Mouse (Mus musculus) forebrain, embryonic 15.5 days (tissue): ENCODE measurements around the gene Rfx7. TPM values are rescaled to one million over a fixed set of nuclear protein-coding genes. Genes with fewer than 3 reads are reported as not detected.

Experiments
- ATAC-seq: fragments of 200-750 bp; cut with Nextera tagmentation; replicated peaks from 2 replicates; pipeline ENCODE4 v1.8.0; 2017; ENCODE audit warnings: mild to moderate bottlenecking, moderate TSS enrichment, moderate library complexity
- H3K27ac ChIP-seq: fragments of 300-500 bp; sonication (generic); replicated peaks from 2 replicates; pipeline ENCODE4 v1.5.1; 2015; ENCODE audit warnings: mild to moderate bottlenecking, inconsistent platforms
- H3K27me3 ChIP-seq: fragments of 300-500 bp; sonication (generic); 2 replicates; pipeline ENCODE4 v1.6.1; 2015; ENCODE audit warnings: inconsistent platforms
- H3K36me3 ChIP-seq: fragments of 300-500 bp; sonication (generic); 2 replicates; pipeline ENCODE4 v1.6.1; 2015; ENCODE audit warnings: mild to moderate bottlenecking, inconsistent platforms
- H3K4me1 ChIP-seq: fragments of 300-500 bp; sonication (generic); 2 replicates; pipeline ENCODE4 v1.6.1; 2015; ENCODE audit warnings: inconsistent platforms
- H3K4me2 ChIP-seq: fragments of 300-500 bp; sonication (generic); replicated peaks from 2 replicates; pipeline ENCODE4 v1.6.1; 2015; ENCODE audit warnings: mild to moderate bottlenecking, inconsistent platforms
- H3K4me3 ChIP-seq: fragments of 300-500 bp; sonication (generic); 2 replicates; pipeline ENCODE4 v1.5.1; 2015; ENCODE audit warnings: mild to moderate bottlenecking, inconsistent platforms
- H3K9ac ChIP-seq: fragments of 300-500 bp; sonication (generic); replicated peaks from 2 replicates; pipeline ENCODE4 v1.6.1; 2015; ENCODE audit warnings: mild to moderate bottlenecking, inconsistent platforms
- H3K9me3 ChIP-seq: fragments of 300-500 bp; sonication (generic); 2 replicates; pipeline ENCODE4 v1.6.1; 2016; ENCODE audit warnings: inconsistent platforms
- WGBS: fragments of 180-500 bp; shearing (Covaris S2); methylation state at CpG from one replicate; pipeline ENCODE4 v1.1.7; 2015; ENCODE audit warnings: mixed read lengths; 5-methylcytosine and 5-hydroxymethylcytosine counted together
- polyA plus RNA-seq: library from polyadenylated mRNA; unstranded; fragments of >200 nt; fragmentation: Nextera tagmentation; extraction: Ambion mirVana; gene quantifications from 2 replicates; pipeline ENCODE4 v1.2.1, GENCODE M21; 2015

Gene Rfx7
- polyA plus RNA-seq, result 16.7 and 16.9 TPM in 2 replicates

GRCm38 (mm10) chr9:72531996-72532380, at the start of gene Rfx7:
TSS of gene Rfx7 (plus strand) at chr9:72532240.
- Histone ChIP-seq H3K9ac (peak within 1 kb of the TSS; percentile 93), H3K4me3 (peak within 1 kb of the TSS; percentile 98), H3K4me1 (peaks cover 19% of the 10 kb centered on the region), H3K27ac (peak within 1 kb of the TSS; percentile 100), H3K4me2 (peak within 1 kb of the TSS; percentile 57), H3K36me3 (no peaks in the 10 kb centered on the region), H3K9me3 (no peaks in the 10 kb centered on the region), H3K27me3 (no peaks in the 10 kb centered on the region)
- WGBS, result 2% methylated on average over 28 of the region's 63 CpGs
- peak; percentile 90 for ATAC-seq

- ATAC-seq, result no peak
- H3K4me3 ChIP-seq, result no peak overlapping the region
- H3K9ac ChIP-seq, result no peak overlapping the region
- H3K4me1 ChIP-seq, result peaks cover 14% of the 10 kb centered on the region
- H3K27ac ChIP-seq, result no peak overlapping the region
- H3K27me3 ChIP-seq, result no peaks in the 10 kb centered on the region
- peaks cover 6% of the 10 kb centered on the region; the same call in 1 of the 2 replicates for H3K36me3 ChIP-seq
- no peaks in the 10 kb centered on the region for H3K9me3 ChIP-seq
- no peak overlapping the region for H3K4me2 ChIP-seq
These were observed 43.5 kb upstream of the Rfx7 start for GRCm38 (mm10) chr9:72488523-72488922.

GRCm38 (mm10) chr9:72489131-72489530, 42.9 kb upstream of the Rfx7 start:
- H3K9ac ChIP-seq, result no peak overlapping the region
- H3K27ac ChIP-seq, result no peak overlapping the region
- ATAC-seq, result no peak
- WGBS, result 91% methylated on average over 5 of the region's 5 CpGs
- H3K4me2 ChIP-seq, result no peak overlapping the region
- peaks cover 14% of the 10 kb centered on the region for H3K4me1 ChIP-seq
- H3K4me3 ChIP-seq, result no peak overlapping the region
- 0 out of 2 replicates have a peak, but pooled peaks cover 2% of the 10 kb centered on the region for H3K36me3 ChIP-seq
- no peaks in the 10 kb centered on the region for H3K27me3 ChIP-seq
- no peaks in the 10 kb centered on the region for H3K9me3 ChIP-seq

- H3K4me1 ChIP-seq, result peaks cover 14% of the 10 kb centered on the region
- under 1% methylated on average over 32 of the region's 32 CpGs for WGBS
- peak overlapping the region; percentile 77 for H3K27ac ChIP-seq
- peak; percentile 97 for ATAC-seq
- H3K9ac ChIP-seq, result peak overlapping the region; percentile 51
- H3K4me2 ChIP-seq, result peak overlapping the region; percentile 63
- H3K27me3 ChIP-seq, result no peaks in the 10 kb centered on the region
- 0 out of 2 replicates have a peak, but pooled peaks cover 2% of the 10 kb centered on the region for H3K36me3 ChIP-seq
- H3K4me3 ChIP-seq, result peak overlapping the region; percentile 74
- no peaks in the 10 kb centered on the region for H3K9me3 ChIP-seq
These were observed 40.4 kb upstream of the Rfx7 start for GRCm38 (mm10) chr9:72491559-72492193.

GRCm38 (mm10) chr9:72492194-72492565, 39.9 kb upstream of the Rfx7 start, which contains the start of gene Tex9:
TSS of gene Tex9 (minus strand) at chr9:72492212.
- Histone ChIP-seq H3K9me3 (no peaks in the 10 kb centered on the region), H3K4me3 (peak within 1 kb of the TSS; percentile 74), H3K27me3 (no peaks in the 10 kb centered on the region), H3K4me1 (peaks cover 14% of the 10 kb centered on the region), H3K4me2 (peak within 1 kb of the TSS; percentile 63), H3K36me3 (0 out of 2 replicates have a peak, but pooled peaks cover 2% of the 10 kb centered on the region), H3K27ac (peak within 1 kb of the TSS; percentile 77), H3K9ac (peak within 1 kb of the TSS; percentile 51)
- peak; percentile 53; the same call in 1 of the 2 replicates for ATAC-seq
- WGBS, result 3% methylated on average over 6 of the region's 6 CpGs

GRCm38 (mm10) chr9:72493465-72493864, 38.6 kb upstream of the Rfx7 start:
- WGBS, result 80% methylated on average over 2 of the region's 2 CpGs
- no peaks in the 10 kb centered on the region for H3K27me3 ChIP-seq
- no peaks in the 10 kb centered on the region for H3K36me3 ChIP-seq
- no peak overlapping the region for H3K9ac ChIP-seq
- no peak for ATAC-seq
- no peak overlapping the region for H3K27ac ChIP-seq
- H3K4me1 ChIP-seq, result peaks cover 14% of the 10 kb centered on the region
- no peaks in the 10 kb centered on the region for H3K9me3 ChIP-seq
- H3K4me2 ChIP-seq, result no peak overlapping the region
- H3K4me3 ChIP-seq, result no peak overlapping the region

GRCm38 (mm10) chr9:72493984-72494685, 37.9 kb upstream of the Rfx7 start:
- no peak for ATAC-seq
- Histone ChIP-seq H3K27me3 (no peaks in the 10 kb centered on the region), H3K9ac (no peak overlapping the region), H3K4me1 (peaks cover 14% of the 10 kb centered on the region), H3K36me3 (no peaks in the 10 kb centered on the region), H3K9me3 (no peaks in the 10 kb centered on the region), H3K4me2 (no peak overlapping the region), H3K27ac (no peak overlapping the region), H3K4me3 (no peak overlapping the region)
- 91% methylated on average over 3 of the region's 3 CpGs for WGBS

- Histone ChIP-seq H3K4me1 (peaks cover 5% of the 10 kb centered on the region; the same call in 1 of the 2 replicates), H3K4me3 (no peak overlapping the region), H3K4me2 (no peak overlapping the region), H3K27ac (peak overlapping the region; percentile 31; the same call in 1 of the 2 replicates), H3K9me3 (no peaks in the 10 kb centered on the region), H3K27me3 (no peaks in the 10 kb centered on the region), H3K9ac (no peak overlapping the region), H3K36me3 (no peaks in the 10 kb centered on the region)
- 48% methylated on average over 2 of the region's 2 CpGs for WGBS
- ATAC-seq, result no peak
These were observed 35.3 kb upstream of the Rfx7 start for GRCm38 (mm10) chr9:72496691-72497090.

GRCm38 (mm10) chr9:72497171-72497570, 34.9 kb upstream of the Rfx7 start:
- Histone ChIP-seq H3K9me3 (no peaks in the 10 kb centered on the region), H3K4me2 (no peak overlapping the region), H3K36me3 (no peaks in the 10 kb centered on the region), H3K4me1 (peaks cover 3% of the 10 kb centered on the region; the same call in 1 of the 2 replicates), H3K4me3 (no peak overlapping the region), H3K27me3 (no peaks in the 10 kb centered on the region), H3K27ac (peak overlapping the region; percentile 72), H3K9ac (no peak overlapping the region)
- ATAC-seq, result no peak
- WGBS, result 31% methylated on average over 3 of the region's 3 CpGs

- H3K4me2 ChIP-seq, result peak overlapping the region; percentile 16
- H3K27me3 ChIP-seq, result no peaks in the 10 kb centered on the region
- H3K36me3 ChIP-seq, result no peaks in the 10 kb centered on the region
- peak overlapping the region; percentile 19 for H3K27ac ChIP-seq
- H3K4me3 ChIP-seq, result no peak overlapping the region
- 20% methylated on average over 11 of the region's 11 CpGs for WGBS
- no peaks in the 10 kb centered on the region for H3K9me3 ChIP-seq
- ATAC-seq, result peak; percentile 79
- H3K4me1 ChIP-seq, result peaks cover 14% of the 10 kb centered on the region
- no peak overlapping the region for H3K9ac ChIP-seq
These were observed 19.6 kb upstream of the Rfx7 start for GRCm38 (mm10) chr9:72512229-72512981.

- H3K27me3 ChIP-seq, result no peaks in the 10 kb centered on the region
- H3K9ac ChIP-seq, result no peak overlapping the region
- no peaks in the 10 kb centered on the region for H3K36me3 ChIP-seq
- H3K27ac ChIP-seq, result no peak overlapping the region
- H3K9me3 ChIP-seq, result no peaks in the 10 kb centered on the region
- no peak overlapping the region for H3K4me3 ChIP-seq
- no peak overlapping the region for H3K4me2 ChIP-seq
- no peak for ATAC-seq
- peaks cover 15% of the 10 kb centered on the region for H3K4me1 ChIP-seq
These were observed 16.7 kb upstream of the Rfx7 start for GRCm38 (mm10) chr9:72515366-72515765.

GRCm38 (mm10) chr9:72519246-72519645, 12.8 kb upstream of the Rfx7 start:
- no peaks in the 10 kb centered on the region for H3K27me3 ChIP-seq
- no peak overlapping the region for H3K27ac ChIP-seq
- H3K4me1 ChIP-seq, result peaks cover 3% of the 10 kb centered on the region; the same call in 1 of the 2 replicates
- H3K4me3 ChIP-seq, result no peak overlapping the region
- H3K4me2 ChIP-seq, result no peak overlapping the region
- H3K9me3 ChIP-seq, result no peaks in the 10 kb centered on the region
- H3K9ac ChIP-seq, result no peak overlapping the region
- no peaks in the 10 kb centered on the region for H3K36me3 ChIP-seq
- ATAC-seq, result no peak
